Mouse (Mus musculus): ENCODE results near the gene Uggt1.

Gene Uggt1

GRCm38 (mm10) chr1:36244058-36244827 is at the start of gene Uggt1:
Uggt1 (minus strand) TSS chr1:36244720.
- peak; percentile 93 to 94 for DNase-seq (ENCODE audit: low spot score in 2 of 2)

- no peak for DNase-seq (ENCODE audit: low spot score in 2 of 2)
Measured at GRCm38 (mm10) chr1:36293470-36293869, 49.0 kb upstream of the Uggt1 start.

GRCm38 (mm10) chr1:36281849-36282248 is 37.3 kb upstream of the Uggt1 start:
- DNase-seq (ENCODE audit: low spot score in 2 of 2), result no peak

GRCm38 (mm10) chr1:36280938-36281337 is 36.4 kb upstream of the Uggt1 start:
- no peak for DNase-seq (ENCODE audit: low spot score in 2 of 2)

GRCm38 (mm10) chr1:36279202-36279601 is 34.7 kb upstream of the Uggt1 start:
- peak; percentile 72 to 77 for DNase-seq (ENCODE audit: low spot score in 2 of 2)

- peak; percentile 73 to 77 for DNase-seq (ENCODE audit: low spot score in 2 of 2)
Measured at GRCm38 (mm10) chr1:36277267-36278060, 32.9 kb upstream of the Uggt1 start.

GRCm38 (mm10) chr1:36275635-36276389 is 31.3 kb upstream of the Uggt1 start:
- DNase-seq (ENCODE audit: low spot score in 2 of 2), result no peak

GRCm38 (mm10) chr1:36274455-36274854 is 29.9 kb upstream of the Uggt1 start, which contains the start of gene Neurl3:
Neurl3 (minus strand) TSS chr1:36274679.
- DNase-seq (ENCODE audit: low spot score in 2 of 2), result no peak

GRCm38 (mm10) chr1:36273288-36273687 is 28.8 kb upstream of the Uggt1 start:
- DNase-seq (ENCODE audit: low spot score in 2 of 2), result no peak

- DNase-seq (ENCODE audit: low spot score in 2 of 2), result no peak
Measured at GRCm38 (mm10) chr1:36272546-36272945, 28.0 kb upstream of the Uggt1 start.

- DNase-seq (ENCODE audit: low spot score in 2 of 2), result no peak
Measured at GRCm38 (mm10) chr1:36271516-36272230, 27.2 kb upstream of the Uggt1 start.

- no peak for DNase-seq (ENCODE audit: low spot score in 2 of 2)
Measured at GRCm38 (mm10) chr1:36270666-36271065, 26.1 kb upstream of the Uggt1 start.

GRCm38 (mm10) chr1:36269121-36269795 is 24.7 kb upstream of the Uggt1 start:
- DNase-seq (ENCODE audit: low spot score in 2 of 2), result no peak

- DNase-seq (ENCODE audit: low spot score in 2 of 2), result no peak
Measured at GRCm38 (mm10) chr1:36267595-36267994, 23.1 kb upstream of the Uggt1 start.

GRCm38 (mm10) chr1:36266293-36266692 is 21.8 kb upstream of the Uggt1 start:
- no peak for DNase-seq (ENCODE audit: low spot score in 2 of 2)

- DNase-seq (ENCODE audit: low spot score in 2 of 2), result no peak
Measured at GRCm38 (mm10) chr1:36263833-36264488, 19.4 kb upstream of the Uggt1 start.

GRCm38 (mm10) chr1:36261708-36262504 is 17.4 kb upstream of the Uggt1 start:
- no peak for DNase-seq (ENCODE audit: low spot score in 2 of 2)

GRCm38 (mm10) chr1:36260418-36260817 is 15.9 kb upstream of the Uggt1 start:
- no peak for DNase-seq (ENCODE audit: low spot score in 2 of 2)

GRCm38 (mm10) chr1:36259281-36259680 is 14.8 kb upstream of the Uggt1 start:
- DNase-seq (ENCODE audit: low spot score in 2 of 2), result no peak

- no peak for DNase-seq (ENCODE audit: low spot score in 2 of 2)
Measured at GRCm38 (mm10) chr1:36258631-36259030, 14.1 kb upstream of the Uggt1 start.
